Mouse (Mus musculus): ENCODE measurements around the gene Moxd2. TPM values are rescaled to one million over a fixed set of nuclear protein-coding genes. Genes with fewer than 3 reads are reported as not detected.

Gene Moxd2
- not detected in 2 replicates for polyA plus RNA-seq (2012; ENCODE audit: insufficient read depth, insufficient read length, low replicate concordance, missing spikeins)

GRCm38 (mm10) chr6:40887394-40887793 is at the start of gene Moxd2:
TSS of gene Moxd2 (minus strand) at chr6:40887494.
- no peak for TF ChIP-seq POLR2A (IDR thresholded peaks at IDR 0.05; ENCODE audit: insufficient read depth, low read depth, low read length)
- no peak for TF ChIP-seq CTCF (IDR thresholded peaks at IDR 0.05; ENCODE audit: insufficient read depth, low read depth, low read length)
- no peak within 1 kb of the TSS for H3K4me3 ChIP-seq (ENCODE audit: insufficient read depth, low read depth, low read length)
- H3K4me1 ChIP-seq (ENCODE audit: control insufficient read depth, insufficient read depth, low read length): peaks cover 3% of the 10 kb centered on the region; the same call in 1 of the 2 replicates
- no peak within 1 kb of the TSS for H3K27ac ChIP-seq (ENCODE audit: insufficient read depth, low read depth, low read length)
- WGBS: 92% methylated on average over 3 of the region's 3 CpGs

- TF ChIP-seq CTCF (IDR thresholded peaks at IDR 0.05; ENCODE audit: insufficient read depth, low read depth, low read length): no peak
- no peak for TF ChIP-seq POLR2A (IDR thresholded peaks at IDR 0.05; ENCODE audit: insufficient read depth, low read depth, low read length)
Observed at GRCm38 (mm10) chr6:40919954-40920353, 32.7 kb upstream of the Moxd2 start.

GRCm38 (mm10) chr6:40900287-40900686 is 13.0 kb upstream of the Moxd2 start, which contains the start of gene Prss58:
TSS of gene Prss58 (minus strand) at chr6:40900387.
- no peaks in the 10 kb centered on the region for H3K4me1 ChIP-seq (ENCODE audit: control insufficient read depth, insufficient read depth, low read length)
- no peak within 1 kb of the TSS for H3K27ac ChIP-seq (ENCODE audit: insufficient read depth, low read depth, low read length)
- H3K4me3 ChIP-seq (ENCODE audit: insufficient read depth, low read depth, low read length): no peak within 1 kb of the TSS
- TF ChIP-seq POLR2A (IDR thresholded peaks at IDR 0.05; ENCODE audit: insufficient read depth, low read depth, low read length): no peak
- TF ChIP-seq CTCF (IDR thresholded peaks at IDR 0.05; ENCODE audit: insufficient read depth, low read depth, low read length): no peak

More at GRCm38 (mm10) chr6:40919954-40920353, 32.7 kb upstream of the Moxd2 start:
- Histone ChIP-seq H3K4me3 (ENCODE audit: insufficient read depth, low read depth, low read length) (no peak overlapping the region), H3K27ac (ENCODE audit: insufficient read depth, low read depth, low read length) (no peak overlapping the region), H3K4me1 (ENCODE audit: control insufficient read depth, insufficient read depth, low read length) (no peaks in the 10 kb centered on the region)
- 85% methylated on average over 4 of the region's 4 CpGs for WGBS

- no peak overlapping the region for H3K27ac ChIP-seq (ENCODE audit: insufficient read depth, low read depth, low read length)
- no peaks in the 10 kb centered on the region for H3K4me1 ChIP-seq (ENCODE audit: control insufficient read depth, insufficient read depth, low read length)
- no peak for TF ChIP-seq CTCF (IDR thresholded peaks at IDR 0.05; ENCODE audit: insufficient read depth, low read depth, low read length)
- TF ChIP-seq POLR2A (IDR thresholded peaks at IDR 0.05; ENCODE audit: insufficient read depth, low read depth, low read length): no peak
- WGBS: 91% methylated on average over 1 of the region's 1 CpGs
- no peak overlapping the region for H3K4me3 ChIP-seq (ENCODE audit: insufficient read depth, low read depth, low read length)
Observed at GRCm38 (mm10) chr6:40894716-40895115, 7.4 kb upstream of the Moxd2 start.

- Histone ChIP-seq H3K4me3 (ENCODE audit: insufficient read depth, low read depth, low read length) (no peak overlapping the region), H3K4me1 (ENCODE audit: control insufficient read depth, insufficient read depth, low read length) (no peaks in the 10 kb centered on the region), H3K27ac (ENCODE audit: insufficient read depth, low read depth, low read length) (no peak overlapping the region)
- TF ChIP-seq CTCF (IDR thresholded peaks at IDR 0.05; ENCODE audit: insufficient read depth, low read depth, low read length): no peak
- TF ChIP-seq POLR2A (IDR thresholded peaks at IDR 0.05; ENCODE audit: insufficient read depth, low read depth, low read length): no peak
- WGBS: 53% methylated on average over 7 of the region's 7 CpGs
Observed at GRCm38 (mm10) chr6:40893577-40893976, 6.3 kb upstream of the Moxd2 start.

GRCm38 (mm10) chr6:40891754-40892153 is 4.5 kb upstream of the Moxd2 start:
- TF ChIP-seq CTCF (IDR thresholded peaks at IDR 0.05; ENCODE audit: insufficient read depth, low read depth, low read length) (no peak), POLR2A (IDR thresholded peaks at IDR 0.05; ENCODE audit: insufficient read depth, low read depth, low read length) (no peak)
- H3K27ac ChIP-seq (ENCODE audit: insufficient read depth, low read depth, low read length): no peak overlapping the region
- H3K4me3 ChIP-seq (ENCODE audit: insufficient read depth, low read depth, low read length): no peak overlapping the region
- 90% methylated on average over 4 of the region's 4 CpGs for WGBS
- no peaks in the 10 kb centered on the region for H3K4me1 ChIP-seq (ENCODE audit: control insufficient read depth, insufficient read depth, low read length)

- no peak overlapping the region for H3K4me3 ChIP-seq (ENCODE audit: insufficient read depth, low read depth, low read length)
- WGBS: 100% methylated on average over 1 of the region's 1 CpGs
- no peaks in the 10 kb centered on the region for H3K4me1 ChIP-seq (ENCODE audit: control insufficient read depth, insufficient read depth, low read length)
- TF ChIP-seq POLR2A (IDR thresholded peaks at IDR 0.05; ENCODE audit: insufficient read depth, low read depth, low read length): no peak
- no peak for TF ChIP-seq CTCF (IDR thresholded peaks at IDR 0.05; ENCODE audit: insufficient read depth, low read depth, low read length)
- H3K27ac ChIP-seq (ENCODE audit: insufficient read depth, low read depth, low read length): no peak overlapping the region
Observed at GRCm38 (mm10) chr6:40890973-40891372, 3.7 kb upstream of the Moxd2 start.

- no peak for TF ChIP-seq POLR2A (IDR thresholded peaks at IDR 0.05; ENCODE audit: insufficient read depth, low read depth, low read length)
- TF ChIP-seq CTCF (IDR thresholded peaks at IDR 0.05; ENCODE audit: insufficient read depth, low read depth, low read length): no peak
- Histone ChIP-seq H3K4me3 (ENCODE audit: insufficient read depth, low read depth, low read length) (no peak overlapping the region), H3K4me1 (ENCODE audit: control insufficient read depth, insufficient read depth, low read length) (no peaks in the 10 kb centered on the region), H3K27ac (ENCODE audit: insufficient read depth, low read depth, low read length) (no peak overlapping the region)
Observed at GRCm38 (mm10) chr6:40845283-40845682, 42.0 kb downstream of the Moxd2 start.

Other genes with a start within 250 kb of the Moxd2 start
- gene Prss58, start 12.9 kb upstream of the Moxd2 start, polyA plus RNA-seq (2012; ENCODE audit: insufficient read depth, insufficient read length, low replicate concordance, missing spikeins): not detected in 2 replicates
- gene 1700074P13Rik, start 53.1 kb upstream of the Moxd2 start, polyA plus RNA-seq (2012; ENCODE audit: insufficient read depth, insufficient read length, low replicate concordance, missing spikeins): not detected in 2 replicates
- not detected in 2 replicates for gene Gm4744, start 64.4 kb upstream of the Moxd2 start, polyA plus RNA-seq (2012; ENCODE audit: insufficient read depth, insufficient read length, low replicate concordance, missing spikeins)
- not detected in 2 replicates for gene 1810009J06Rik, start 77.3 kb upstream of the Moxd2 start, polyA plus RNA-seq (2012; ENCODE audit: insufficient read depth, insufficient read length, low replicate concordance, missing spikeins)
- not detected in 2 replicates for gene Gm2663, start 112.0 kb upstream of the Moxd2 start, polyA plus RNA-seq (2012; ENCODE audit: insufficient read depth, insufficient read length, low replicate concordance, missing spikeins)
- gene 2210010C04Rik, start 148.0 kb upstream of the Moxd2 start, polyA plus RNA-seq (2012; ENCODE audit: insufficient read depth, insufficient read length, low replicate concordance, missing spikeins): not detected in 2 replicates

Measured in olfactory bulb, adult 2 months (tissue).